Mouse (Mus musculus) forebrain, embryonic 14.5 days (tissue): Measurements from ENCODE around the gene Btg3. TPM values are rescaled to one million over a fixed set of nuclear protein-coding genes. Genes with fewer than 3 reads are reported as not detected.
A peak's percentile ranks its signal among the peaks of the same experiment; 100 is the strongest.

Source experiments
- ATAC-seq: fragments of 200-750 bp; cut with Nextera tagmentation; 2 replicates; pipeline ENCODE4 v1.8.0; 2017; ENCODE audit warnings: mild to moderate bottlenecking, moderate library complexity
- DNase-seq: peaks from one replicate; pipeline ENCODE4 v3.0.0-alpha.2; 2015; ENCODE audit warnings: low spot score
- H3K27ac ChIP-seq: fragments of 300-500 bp; sonication (generic); 2 replicates; pipeline ENCODE4 v1.5.1; 2014; ENCODE audit warnings: low read depth, mild to moderate bottlenecking, control low read depth, low read length, moderate library complexity
- H3K27me3 ChIP-seq: fragments of 300-500 bp; sonication (generic); replicated peaks from 2 replicates; pipeline ENCODE4 v1.6.1; 2014; ENCODE audit warnings: low read length, control low read depth, mixed read lengths; ENCODE audit not compliant: control insufficient read depth, insufficient read depth
- H3K36me3 ChIP-seq: fragments of 300-500 bp; sonication (generic); 2 replicates; pipeline ENCODE4 v1.6.1; 2014; ENCODE audit warnings: low read length, control low read depth; ENCODE audit not compliant: control insufficient read depth, insufficient read depth
- H3K4me1 ChIP-seq: fragments of 300-500 bp; sonication (generic); 2 replicates; pipeline ENCODE4 v1.6.1; 2014; ENCODE audit warnings: antibody characterized with exemption, low read length, control low read depth; ENCODE audit not compliant: control insufficient read depth, insufficient read depth
- H3K4me2 ChIP-seq: fragments of 300-500 bp; sonication (generic); 2 replicates; pipeline ENCODE4 v1.6.1; 2014; ENCODE audit warnings: mild to moderate bottlenecking, control low read depth, low read length
- H3K4me3 ChIP-seq: fragments of 300-500 bp; sonication (generic); 2 replicates; pipeline ENCODE4 v1.5.1; 2014; ENCODE audit warnings: low read depth, low read length, control low read depth
- H3K9ac ChIP-seq: fragments of 300-500 bp; sonication (generic); 2 replicates; pipeline ENCODE4 v1.6.1; 2014; ENCODE audit warnings: mild to moderate bottlenecking, low read length, control low read depth, moderate library complexity
- H3K9me3 ChIP-seq: fragments of 300-500 bp; sonication (generic); replicated peaks from 2 replicates; pipeline ENCODE4 v1.6.1; 2016; ENCODE audit warnings: low read length, control low read depth, mixed read lengths; ENCODE audit not compliant: control insufficient read depth
- WGBS: fragments of 180-500 bp; shearing (Covaris S2); extraction: QIAGEN DNeasy Blood & Tissue Kit; methylation state at CpG from one replicate; pipeline ENCODE4 v1.1.7; 2014; 5-methylcytosine and 5-hydroxymethylcytosine counted together
- polyA plus RNA-seq: library from polyadenylated mRNA; unstranded; fragments of >200 nt; fragmentation: Nextera tagmentation; extraction: Ambion mirVana; gene quantifications from 2 replicates; pipeline ENCODE4 v1.2.1, GENCODE M21; 2014

Gene Btg3
- 22.5 and 23.9 TPM in 2 replicates for polyA plus RNA-seq

GRCm38 (mm10) chr16:78376745-78377570 lies at the start of gene Btg3:
Gene Btg3, minus strand, starts transcription at chr16:78377192.
- Histone ChIP-seq H3K36me3 (peaks cover 8% of the 10 kb centered on the region; the same call in 1 of the 2 replicates), H3K4me1 (no peaks in the 10 kb centered on the region), H3K27ac (peak within 1 kb of the TSS; percentile 58; the same call in 1 of the 2 replicates), H3K27me3 (no peaks in the 10 kb centered on the region), H3K9ac (peak within 1 kb of the TSS; percentile 75), H3K4me3 (peak within 1 kb of the TSS; percentile 80), H3K4me2 (peak within 1 kb of the TSS; percentile 63), H3K9me3 (no peaks in the 10 kb centered on the region)
- 4% methylated on average over 37 of the region's 57 CpGs for WGBS
- peak; percentile 98 for ATAC-seq
- peak; percentile 96 for DNase-seq

GRCm38 (mm10) chr16:78417733-78418132 lies 40.7 kb upstream of the Btg3 start:
- no peaks in the 10 kb centered on the region for H3K9me3 ChIP-seq

GRCm38 (mm10) chr16:78416500-78416899 lies 39.5 kb upstream of the Btg3 start:
- Histone ChIP-seq H3K9me3 (no peaks in the 10 kb centered on the region), H3K36me3 (no peaks in the 10 kb centered on the region), H3K4me2 (no peak overlapping the region), H3K9ac (no peak overlapping the region), H3K4me1 (no peaks in the 10 kb centered on the region), H3K4me3 (no peak overlapping the region), H3K27me3 (no peaks in the 10 kb centered on the region), H3K27ac (no peak overlapping the region)
- ATAC-seq, result no peak
- WGBS, result 5% methylated on average over 3 of the region's 3 CpGs
- DNase-seq, result no peak

More at GRCm38 (mm10) chr16:78417733-78418132, 40.7 kb upstream of the Btg3 start:
- WGBS, result 72% methylated on average over 10 of the region's 10 CpGs
- ATAC-seq, result no peak
- Histone ChIP-seq H3K27me3 (no peaks in the 10 kb centered on the region), H3K9ac (no peak overlapping the region), H3K4me2 (no peak overlapping the region), H3K36me3 (no peaks in the 10 kb centered on the region), H3K4me1 (no peaks in the 10 kb centered on the region), H3K4me3 (no peak overlapping the region), H3K27ac (no peak overlapping the region)
- no peak for DNase-seq

- Histone ChIP-seq H3K4me2 (no peak overlapping the region), H3K27me3 (no peaks in the 10 kb centered on the region), H3K4me1 (no peaks in the 10 kb centered on the region), H3K9ac (no peak overlapping the region), H3K36me3 (no peaks in the 10 kb centered on the region), H3K4me3 (no peak overlapping the region), H3K27ac (no peak overlapping the region), H3K9me3 (no peaks in the 10 kb centered on the region)
- ATAC-seq (no peak), DNase-seq (no peak)
- WGBS, result 92% methylated on average over 10 of the region's 10 CpGs
Observed at GRCm38 (mm10) chr16:78409991-78410390, 33.0 kb upstream of the Btg3 start.

GRCm38 (mm10) chr16:78407855-78408254 lies 30.9 kb upstream of the Btg3 start:
- no peak for ATAC-seq
- WGBS, result 93% methylated on average over 6 of the region's 6 CpGs
- DNase-seq, result no peak
- Histone ChIP-seq H3K4me1 (no peaks in the 10 kb centered on the region), H3K36me3 (no peaks in the 10 kb centered on the region), H3K27ac (no peak overlapping the region), H3K27me3 (no peaks in the 10 kb centered on the region), H3K4me3 (no peak overlapping the region), H3K4me2 (no peak overlapping the region), H3K9ac (no peak overlapping the region), H3K9me3 (no peaks in the 10 kb centered on the region)

GRCm38 (mm10) chr16:78406657-78407056 lies 29.7 kb upstream of the Btg3 start:
- WGBS, result 89% methylated on average over 2 of the region's 2 CpGs
- ATAC-seq, result no peak

GRCm38 (mm10) chr16:78402316-78402715 lies 25.3 kb upstream of the Btg3 start:
- H3K9ac ChIP-seq, result no peak overlapping the region
- 68% methylated on average over 2 of the region's 2 CpGs for WGBS

More at GRCm38 (mm10) chr16:78406657-78407056, 29.7 kb upstream of the Btg3 start:
- DNase-seq, result no peak
- no peak overlapping the region for H3K27ac ChIP-seq
- H3K4me3 ChIP-seq, result no peak overlapping the region
- no peaks in the 10 kb centered on the region for H3K27me3 ChIP-seq
- H3K4me2 ChIP-seq, result no peak overlapping the region
- H3K36me3 ChIP-seq, result no peaks in the 10 kb centered on the region
- no peaks in the 10 kb centered on the region for H3K9me3 ChIP-seq
- no peaks in the 10 kb centered on the region for H3K4me1 ChIP-seq
- no peak overlapping the region for H3K9ac ChIP-seq

GRCm38 (mm10) chr16:78399423-78399822 lies 22.4 kb upstream of the Btg3 start:
- H3K4me1 ChIP-seq, result no peaks in the 10 kb centered on the region
- no peak overlapping the region for H3K9ac ChIP-seq
- H3K9me3 ChIP-seq, result no peaks in the 10 kb centered on the region
- no peak overlapping the region for H3K4me2 ChIP-seq
- ATAC-seq (no peak), DNase-seq (no peak)
- 93% methylated on average over 3 of the region's 3 CpGs for WGBS
- H3K4me3 ChIP-seq, result no peak overlapping the region
- H3K27ac ChIP-seq, result no peak overlapping the region
- no peaks in the 10 kb centered on the region for H3K36me3 ChIP-seq
- H3K27me3 ChIP-seq, result no peaks in the 10 kb centered on the region

More at GRCm38 (mm10) chr16:78402316-78402715, 25.3 kb upstream of the Btg3 start:
- Histone ChIP-seq H3K27me3 (no peaks in the 10 kb centered on the region), H3K4me2 (no peak overlapping the region), H3K4me3 (no peak overlapping the region), H3K9me3 (no peaks in the 10 kb centered on the region), H3K4me1 (no peaks in the 10 kb centered on the region), H3K27ac (no peak overlapping the region), H3K36me3 (no peaks in the 10 kb centered on the region)
- no peak for DNase-seq
- no peak for ATAC-seq

- Histone ChIP-seq H3K4me3 (no peak overlapping the region), H3K27ac (no peak overlapping the region), H3K27me3 (no peaks in the 10 kb centered on the region), H3K4me2 (no peak overlapping the region), H3K4me1 (no peaks in the 10 kb centered on the region), H3K9ac (no peak overlapping the region), H3K9me3 (no peaks in the 10 kb centered on the region), H3K36me3 (no peaks in the 10 kb centered on the region)
- 90% methylated on average over 6 of the region's 6 CpGs for WGBS
- ATAC-seq (no peak), DNase-seq (no peak)
Observed at GRCm38 (mm10) chr16:78398734-78399133, 21.7 kb upstream of the Btg3 start.
